14 mouse cellular contexts compared by ENCODE assay signal in the genomic region with DNA sequence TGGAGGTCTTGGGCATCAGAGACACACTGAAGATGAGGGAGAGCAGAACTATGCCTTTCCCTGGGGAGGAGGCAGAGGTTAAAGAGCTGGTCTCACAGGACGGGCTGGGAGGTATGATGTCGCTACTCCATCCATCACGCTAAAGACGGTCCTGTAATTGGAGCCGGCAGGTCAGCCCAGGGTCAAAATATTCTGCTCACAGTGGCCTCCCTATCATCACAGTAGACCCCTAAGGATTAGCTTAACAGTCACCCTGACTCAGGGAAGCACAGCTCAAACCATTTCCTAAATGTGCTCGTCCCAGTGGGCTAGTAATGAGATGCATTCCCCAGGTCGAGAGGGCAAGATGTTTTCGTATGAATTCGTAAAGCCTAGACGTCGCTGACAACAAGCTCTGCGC. TPM values are rescaled to one million over a fixed set of nuclear protein-coding genes. Genes with fewer than 3 reads are reported as not detected.
DNase-seq lines count a peak whose midpoint lies in the region; ATAC-seq and TF ChIP-seq lines count a peak whose summit lies in the region.
"Had no signal": no experiment of that assay in that cellular context is flagged by ENCODE, and none has a peak within 500 bp of the region (broad histone marks: within the 10 kb centered on the region; RNA-seq: fewer than 3 reads in every experiment).

No protein-coding gene starts in this region.

- H3K4me2 ChIP-seq in kidney, postnatal 0 days (ENCODE audit: low read length), result no peak overlapping the region

- no peak overlapping the region for H3K9ac ChIP-seq in kidney, postnatal 0 days (ENCODE audit: low read depth, low read length)
- H3K9ac ChIP-seq: intestine, embryonic 15.5 days; liver, embryonic 14.5 days had no signal

- DNase-seq in heart, adult 11 months, result peak; percentile 64
- DNase-seq in heart, postnatal 10 days, result no peak
- DNase-seq in kidney, postnatal 0 days (ENCODE audit: low spot score), result peak; percentile 33
- no peak for DNase-seq in kidney, postnatal 14 days
- peak; percentile 1 for DNase-seq in testis, postnatal 14 days (ENCODE audit: low spot score)
- no peak for DNase-seq in testis, postnatal 10 days (ENCODE audit: low spot score)
- peak; percentile 21 for DNase-seq in yolk sac, embryonic 10.5 days (ENCODE audit: low spot score)
- no peak for DNase-seq in gastrocnemius, adult 2 months
- DNase-seq: adrenal gland, adult 2 months; right cerebral cortex, postnatal 14 days; thymus, postnatal 25 days had no signal

- H3K27ac ChIP-seq in kidney, postnatal 0 days, result no peak overlapping the region
- no peak overlapping the region for H3K27ac ChIP-seq in gastrocnemius, adult 2 months
- H3K27ac ChIP-seq: intestine, embryonic 15.5 days; left cerebral cortex, adult 2 months; liver, embryonic 14.5 days had no signal

- no peaks in the 10 kb centered on the region; the same call in 1 of the 2 replicates for H3K4me1 ChIP-seq in kidney, postnatal 0 days (replicated peaks; ENCODE audit: insufficient read depth, low read length)

- TF ChIP-seq CTCF in kidney, postnatal 0 days (IDR thresholded peaks at IDR 0.05; ENCODE audit: low read depth), result no peak
- TF ChIP-seq CTCF in gastrocnemius, adult 2 months (IDR thresholded peaks at IDR 0.05), result no peak

- H3K9me3 ChIP-seq in kidney, postnatal 0 days (replicated peaks; ENCODE audit: low read length), result no peaks in the 10 kb centered on the region
- H3K9me3 ChIP-seq: intestine, embryonic 15.5 days had no signal

- WGBS in kidney, postnatal 0 days, result 9% methylated on average over 12 of the region's 12 CpGs

- H3K4me3 ChIP-seq in kidney, postnatal 0 days (replicated peaks; ENCODE audit: low read depth, low read length), result no peak overlapping the region
- no peak overlapping the region for H3K4me3 ChIP-seq in gastrocnemius, adult 2 months
- H3K4me3 ChIP-seq: intestine, embryonic 15.5 days; left cerebral cortex, adult 2 months had no signal

- H3K36me3 ChIP-seq in kidney, postnatal 0 days (ENCODE audit: insufficient read depth, low read length), result no peaks in the 10 kb centered on the region
- H3K36me3 ChIP-seq: intestine, embryonic 15.5 days had no signal

- no peaks in the 10 kb centered on the region for H3K27me3 ChIP-seq in kidney, postnatal 0 days (ENCODE audit: insufficient read depth, low read length)
- H3K27me3 ChIP-seq: intestine, embryonic 15.5 days had no signal

- intact Hi-C loops in heart, postnatal 10 days (cut with DNase I), result loop anchor here (2.0 kb wide), 1 partner anchor 1011 kb away; the partner anchor contains the start of gene Cntnap4
- intact Hi-C loops in gastrocnemius, adult 2 months (cut with DNase I), result no loop called here

- ATAC-seq in kidney, postnatal 0 days (replicated peaks; ENCODE audit: low FRiP score, low read depth), result no peak

RNA-seq across cellular contexts. Expression of gene Mon1b, which starts 53.7 kb away (rescaled TPM):
- 1 to 10 TPM; 6.6 to 7.0 TPM for total RNA-seq in heart, postnatal 10 days (2021)
- polyA plus RNA-seq in kidney, postnatal 0 days (2015; fragmentation: Nextera tagmentation; extraction: Ambion mirVana), result 6.1 and 6.3 TPM in 2 replicates
- total RNA-seq in gastrocnemius, adult 2 months (2021), result 1 to 10 TPM; 3.0 to 3.7 TPM

Comparison
In these comparisons a context has a peak if more than half of its experiments do, and no peak if none do; other contexts are left out.
1. DNase-seq: peak in heart, adult 11 months (single experiment), kidney, postnatal 0 days (single experiment), testis, postnatal 14 days (single experiment) and yolk sac, embryonic 10.5 days (single experiment); none in heart, postnatal 10 days (0 of 2), kidney, postnatal 14 days (single experiment), testis, postnatal 10 days (single experiment) and gastrocnemius, adult 2 months (single experiment).